In genomic region chr15:78669221-78669871, GRCm38 (mm10) we compare ENCODE assay signal across 26 mouse cellular contexts. TPM values are rescaled to one million over a fixed set of nuclear protein-coding genes. Genes with fewer than 3 reads are reported as not detected.
DNase-seq lines count a peak whose midpoint lies in the region; ATAC-seq and TF ChIP-seq lines count a peak whose summit lies in the region.
"Had no signal": no experiment of that assay in that cellular context is flagged by ENCODE, and none has a peak within 500 bp of the region (broad histone marks: within the 10 kb centered on the region; RNA-seq: fewer than 3 reads in every experiment).

No protein-coding gene starts in this region.

- no peaks in the 10 kb centered on the region for H3K9me3 ChIP-seq in hindbrain, postnatal 0 days (ENCODE audit: low read length)
- no peaks in the 10 kb centered on the region for H3K9me3 ChIP-seq in hindbrain, embryonic 12.5 days (replicated peaks)
- H3K9me3 ChIP-seq in stomach, postnatal 0 days (ENCODE audit: control insufficient read depth, low read length) = no peaks in the 10 kb centered on the region
- H3K9me3 ChIP-seq: heart, embryonic 10.5 days; intestine, embryonic 15.5 days; liver, embryonic 13.5 days; midbrain, embryonic 12.5 days; stomach, embryonic 15.5 days had no signal

- 0 out of 2 replicates have a peak, but pooled peaks have one; percentile 18 for TF ChIP-seq POLR2A in testis, adult 2 months (IDR thresholded peaks at IDR 0.05; ENCODE audit: control insufficient read depth, low read depth, low read length)

- peaks cover 22% of the 10 kb centered on the region for H3K4me1 ChIP-seq in hindbrain, postnatal 0 days (ENCODE audit: insufficient read depth, low read length)
- H3K4me1 ChIP-seq in hindbrain, embryonic 12.5 days = peaks cover 23% of the 10 kb centered on the region
- H3K4me1 ChIP-seq in testis, adult 2 months (ENCODE audit: control insufficient read depth, insufficient read depth, low read length) = peaks cover 30% of the 10 kb centered on the region
- H3K4me1 ChIP-seq in stomach, postnatal 0 days (replicated peaks; ENCODE audit: control insufficient read depth, insufficient read depth) = no peaks in the 10 kb centered on the region
- H3K4me1 ChIP-seq: intestine, embryonic 15.5 days; liver, embryonic 13.5 days; stomach, embryonic 15.5 days had no signal

- H3K4me2 ChIP-seq in hindbrain, postnatal 0 days (ENCODE audit: low read depth, low read length) = no peak overlapping the region
- H3K4me2 ChIP-seq in hindbrain, embryonic 12.5 days (replicated peaks) = no peak overlapping the region
- H3K4me2 ChIP-seq in stomach, postnatal 0 days (replicated peaks; ENCODE audit: low read depth) = no peak overlapping the region
- H3K4me2 ChIP-seq: hindbrain, embryonic 14.5 days; intestine, embryonic 15.5 days; liver, embryonic 13.5 days; midbrain, embryonic 12.5 days; stomach, embryonic 15.5 days had no signal

- ATAC-seq in hindbrain, postnatal 0 days = peak; percentile 4; the same call in 1 of the 2 replicates
- ATAC-seq in hindbrain, embryonic 12.5 days (ENCODE audit: low FRiP score) = no peak
- ATAC-seq in stomach, postnatal 0 days (ENCODE audit: low FRiP score, low TSS enrichment) = no peak
- ATAC-seq: activated CD4-positive, CD25-positive, alpha-beta regulatory T cell, adult 4 months; CD4-positive, CD25-positive, alpha-beta regulatory T cell, adult 4 months; intestine, embryonic 15.5 days had no signal

- no peak overlapping the region for H3K4me3 ChIP-seq in hindbrain, postnatal 0 days (ENCODE audit: low read length)
- no peak overlapping the region for H3K4me3 ChIP-seq in hindbrain, embryonic 12.5 days
- peak overlapping the region; percentile 96 for H3K4me3 ChIP-seq in testis, adult 2 months (ENCODE audit: control insufficient read depth, low read depth, low read length)
- no peak overlapping the region for H3K4me3 ChIP-seq in stomach, postnatal 0 days (ENCODE audit: low read depth, low read length)
- H3K4me3 ChIP-seq: heart, embryonic 10.5 days; intestine, embryonic 15.5 days; left cerebral cortex, adult 2 months; liver, embryonic 13.5 days; midbrain, embryonic 12.5 days; stomach, embryonic 15.5 days had no signal

- no peak for TF ChIP-seq EP300 in stomach, postnatal 0 days (optimal IDR thresholded peaks at IDR 0.05)

- no peak overlapping the region; the same call in 1 of the 2 replicates for H3K27ac ChIP-seq in hindbrain, postnatal 0 days
- no peak overlapping the region for H3K27ac ChIP-seq in hindbrain, embryonic 12.5 days
- H3K27ac ChIP-seq in testis, adult 2 months (ENCODE audit: control insufficient read depth, insufficient read depth, low read depth, low read length) = peak overlapping the region; percentile 99
- H3K27ac ChIP-seq in stomach, postnatal 0 days (replicated peaks) = no peak overlapping the region
- H3K27ac ChIP-seq: heart, embryonic 10.5 days; hindbrain, embryonic 14.5 days; intestine, embryonic 15.5 days; liver, embryonic 13.5 days; macrophage; midbrain, embryonic 12.5 days; stomach, embryonic 15.5 days had no signal

- no peak overlapping the region for H3K9ac ChIP-seq in hindbrain, postnatal 0 days (replicated peaks; ENCODE audit: low read length)
- H3K9ac ChIP-seq in hindbrain, embryonic 12.5 days = no peak overlapping the region
- H3K9ac ChIP-seq in stomach, postnatal 0 days (ENCODE audit: low read length) = no peak overlapping the region
- H3K9ac ChIP-seq: hindbrain, embryonic 14.5 days; intestine, embryonic 15.5 days; liver, embryonic 13.5 days; midbrain, embryonic 12.5 days; stomach, embryonic 15.5 days had no signal

- H3K36me3 ChIP-seq in hindbrain, postnatal 0 days (ENCODE audit: insufficient read depth, low read length) = peaks cover 2% of the 10 kb centered on the region; the same call in 1 of the 2 replicates
- H3K36me3 ChIP-seq in hindbrain, embryonic 12.5 days = no peaks in the 10 kb centered on the region
- H3K36me3 ChIP-seq in testis, adult 2 months (ENCODE audit: control insufficient read depth, insufficient read depth, low read length) = no peaks in the 10 kb centered on the region; the same call in none of the 2 replicates
- no peaks in the 10 kb centered on the region for H3K36me3 ChIP-seq in stomach, postnatal 0 days (ENCODE audit: control insufficient read depth, insufficient read depth, low read length)
- H3K36me3 ChIP-seq: heart, embryonic 10.5 days; intestine, embryonic 15.5 days; liver, embryonic 13.5 days; midbrain, embryonic 12.5 days; stomach, embryonic 15.5 days had no signal

- no peak for TF ChIP-seq CTCF in hindbrain, postnatal 0 days (IDR thresholded peaks at IDR 0.05; ENCODE audit: low read depth)
- no peak for TF ChIP-seq CTCF in testis, adult 2 months (IDR thresholded peaks at IDR 0.05; ENCODE audit: control insufficient read depth, insufficient read depth, insufficient replicate concordance, low read depth, low read length)
- TF ChIP-seq CTCF in stomach, postnatal 0 days (IDR thresholded peaks at IDR 0.05; ENCODE audit: low read depth) = no peak

- intact Hi-C loops in gastrocnemius, postnatal 36 days (cut with DNase I) = no loop called here

- H3K27me3 ChIP-seq in hindbrain, postnatal 0 days (ENCODE audit: insufficient read depth, low read length) = no peaks in the 10 kb centered on the region
- peaks cover 45% of the 10 kb centered on the region for H3K27me3 ChIP-seq in hindbrain, embryonic 12.5 days
- no peaks in the 10 kb centered on the region for H3K27me3 ChIP-seq in testis, adult 2 months (ENCODE audit: control insufficient read depth, insufficient read depth, low read length)
- H3K27me3 ChIP-seq in stomach, postnatal 0 days (ENCODE audit: control insufficient read depth, insufficient read depth, low read length) = no peaks in the 10 kb centered on the region; the same call in 1 of the 2 replicates

- 51% methylated on average over 10 of the region's 10 CpGs for WGBS in hindbrain, postnatal 0 days
- WGBS in hindbrain, embryonic 12.5 days = 71% methylated on average over 10 of the region's 10 CpGs
- WGBS in stomach, postnatal 0 days = 38% methylated on average over 10 of the region's 10 CpGs

- peak; percentile 37 to 53 for DNase-seq in cerebellum, postnatal 14 days
- DNase-seq in cerebellum, adult 18-20 months = no peak
- peak; percentile 44 for DNase-seq in hindbrain, postnatal 0 days (ENCODE audit: low spot score)
- no peak for DNase-seq in testis, postnatal 14 days (ENCODE audit: low spot score)
- DNase-seq in stomach, postnatal 0 days (ENCODE audit: low spot score) = peak; percentile 37
- DNase-seq in gastrocnemius, postnatal 36 days = no peak
- DNase-seq: adrenal gland, postnatal 14 days; cerebellum, adult 11-12 months; gastrocnemius, postnatal 14 days; kidney, adult 9 months; kidney, postnatal 25 days; layer of hippocampus, adult 9-11 months; liver, embryonic 13.5 days had no signal

RNA-seq across cellular contexts. Expression of gene Elfn2, which starts 49.2 kb away (rescaled TPM):
- total RNA-seq in hindbrain, postnatal 0 days (2014; rRNA removed) = 40.9 and 43.1 TPM in 2 replicates
- polyA plus RNA-seq in hindbrain, postnatal 0 days (2015; fragmentation: Nextera tagmentation; extraction: Ambion mirVana) = 8.4 and 9.1 TPM in 2 replicates
- 2.4 and 2.5 TPM in 2 replicates for polyA plus RNA-seq in hindbrain, embryonic 12.5 days (2016; fragmentation: Nextera tagmentation; extraction: Ambion mirVana)
- polyA plus RNA-seq in testis, adult 2 months (2012; rRNA removed) = 6.7 and 6.9 TPM in 2 replicates
- 0.06 and 0.11 TPM in 2 replicates for polyA plus RNA-seq in stomach, postnatal 0 days (2015; fragmentation: Nextera tagmentation; extraction: Ambion mirVana)
- under 1 TPM; 0.02 to 0.08 TPM for total RNA-seq in gastrocnemius, postnatal 36 days (2021)
- total RNA-seq: neutrophil, adult 5-6 weeks had no signal
- polyA plus RNA-seq: activated CD4-positive, CD25-positive, alpha-beta regulatory T cell, adult 4 months; heart, embryonic 10.5 days; limb, embryonic 11.5 days; macrophage had no signal

Comparison
In these comparisons a context has a peak if more than half of its experiments do, and no peak if none do; other contexts are left out.
1. DNase-seq: peak in cerebellum, postnatal 14 days (2 of 2), hindbrain, postnatal 0 days (single experiment) and stomach, postnatal 0 days (single experiment); none in cerebellum, adult 18-20 months (0 of 2), testis, postnatal 14 days (single experiment) and gastrocnemius, postnatal 36 days (0 of 2).